Mouse (Mus musculus) forebrain, embryonic 16.5 days (tissue): ENCODE data around the gene Tmem59l. TPM values are rescaled to one million over a fixed set of nuclear protein-coding genes. Genes with fewer than 3 reads are reported as not detected.

ENCODE experiments used
- ATAC-seq: fragments of 200-750 bp; cut with Nextera tagmentation; 2 replicates; pipeline ENCODE4 v1.8.0; 2017; ENCODE audit warnings: mild to moderate bottlenecking, moderate library complexity
- H3K27ac ChIP-seq: fragments of 300-500 bp; sonication (generic); 2 replicates; pipeline ENCODE4 v1.5.1; 2014; ENCODE audit warnings: low read length, control low read depth
- H3K27me3 ChIP-seq: fragments of 300-500 bp; sonication (generic); replicated peaks from 2 replicates; pipeline ENCODE4 v1.6.1; 2014; ENCODE audit warnings: low read length; ENCODE audit not compliant: control insufficient read depth, insufficient read depth
- H3K36me3 ChIP-seq: fragments of 300-500 bp; sonication (generic); 2 replicates; pipeline ENCODE4 v1.6.1; 2014; ENCODE audit not compliant: control insufficient read depth, insufficient read depth
- H3K4me1 ChIP-seq: fragments of 300-500 bp; sonication (generic); replicated peaks from 2 replicates; pipeline ENCODE4 v1.6.1; 2014; ENCODE audit warnings: low read length; ENCODE audit not compliant: control insufficient read depth, insufficient read depth
- H3K4me2 ChIP-seq: fragments of 300-500 bp; sonication (generic); 2 replicates; pipeline ENCODE4 v1.6.1; 2014; ENCODE audit warnings: mild to moderate bottlenecking, low read length, control low read depth
- H3K4me3 ChIP-seq: fragments of 300-500 bp; sonication (generic); replicated peaks from 2 replicates; pipeline ENCODE4 v1.5.1; 2014; ENCODE audit warnings: mild to moderate bottlenecking, low read length, control low read depth
- H3K9ac ChIP-seq: fragments of 300-500 bp; sonication (generic); replicated peaks from 2 replicates; pipeline ENCODE4 v1.6.1; 2014; ENCODE audit warnings: low read depth, low read length, control low read depth
- H3K9me3 ChIP-seq: fragments of 300-500 bp; sonication (generic); 2 replicates; pipeline ENCODE4 v1.6.1; 2016; ENCODE audit warnings: low read length; ENCODE audit not compliant: control insufficient read depth
- WGBS: fragments of 180-500 bp; shearing (Covaris S2); extraction: QIAGEN DNeasy Blood & Tissue Kit; methylation state at CpG from one replicate; pipeline ENCODE4 v1.1.7; 2014; 5-methylcytosine and 5-hydroxymethylcytosine counted together
- polyA plus RNA-seq: library from polyadenylated mRNA; unstranded; fragments of >200 nt; fragmentation: Nextera tagmentation; extraction: Ambion mirVana; gene quantifications from 2 replicates; pipeline ENCODE4 v1.2.1, GENCODE M21; 2015

Tmem59l gene
- polyA plus RNA-seq, 1 experiment from 2014 or later, result 90.8 TPM

GRCm38 (mm10) chr8:70458462-70458861 is 28.7 kb downstream of the Tmem59l start:
- Histone ChIP-seq H3K36me3 (no peaks in the 10 kb centered on the region), H3K9ac (no peak overlapping the region), H3K4me1 (no peaks in the 10 kb centered on the region), H3K9me3 (no peaks in the 10 kb centered on the region), H3K27ac (no peak overlapping the region), H3K27me3 (no peaks in the 10 kb centered on the region), H3K4me2 (no peak overlapping the region), H3K4me3 (no peak overlapping the region)
- 81% methylated on average over 3 of the region's 3 CpGs for WGBS
- no peak for ATAC-seq

DNA sequence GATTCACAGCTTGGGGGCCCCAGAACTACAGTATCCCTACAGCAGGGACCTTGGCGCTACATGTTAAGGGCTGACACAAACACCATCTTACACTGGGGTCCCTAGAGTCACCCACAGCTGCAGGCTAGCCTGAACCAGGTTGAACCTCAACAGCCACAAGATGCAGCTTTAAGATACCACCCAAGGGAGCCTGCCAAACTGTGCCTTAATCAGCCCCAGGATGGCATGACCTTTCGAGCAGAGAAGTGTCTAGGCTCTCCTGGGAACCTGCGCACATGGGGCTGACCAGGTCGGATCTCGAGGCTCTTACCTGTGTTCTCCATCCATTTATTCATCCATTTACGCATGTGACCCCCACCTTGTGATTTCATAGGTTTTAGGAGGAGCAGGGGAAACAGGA is 29.3 kb downstream of the Tmem59l start:
- H3K27ac ChIP-seq, result no peak overlapping the region
- 93% methylated on average over 6 of the region's 6 CpGs for whole genome bisulfite sequencing

GRCm38 (mm10) chr8:70456996-70457395 is 30.2 kb downstream of the Tmem59l start:
- H3K4me1 ChIP-seq, result no peaks in the 10 kb centered on the region
- no peaks in the 10 kb centered on the region for H3K27me3 ChIP-seq
- H3K27ac ChIP-seq, result no peak overlapping the region
- no peaks in the 10 kb centered on the region for H3K9me3 ChIP-seq
- 79% methylated on average over 1 of the region's 1 CpGs for WGBS
- H3K4me3 ChIP-seq, result no peak overlapping the region
- H3K36me3 ChIP-seq, result no peaks in the 10 kb centered on the region
- ATAC-seq, result no peak
- H3K9ac ChIP-seq, result no peak overlapping the region
- H3K4me2 ChIP-seq, result no peak overlapping the region

More for the DNA sequence above, 29.3 kb downstream of the Tmem59l start:
- Histone ChIP-seq H3K9ac (no peak overlapping the region), H3K4me2 (no peak overlapping the region), H3K36me3 (no peaks in the 10 kb centered on the region), H3K9me3 (no peaks in the 10 kb centered on the region), H3K4me1 (no peaks in the 10 kb centered on the region), H3K27me3 (no peaks in the 10 kb centered on the region), H3K4me3 (no peak overlapping the region)
- no peak for ATAC-seq

- Histone ChIP-seq H3K27ac (no peak overlapping the region), H3K4me2 (no peak overlapping the region), H3K9ac (no peak overlapping the region), H3K4me1 (no peaks in the 10 kb centered on the region), H3K36me3 (no peaks in the 10 kb centered on the region), H3K9me3 (no peaks in the 10 kb centered on the region), H3K4me3 (no peak overlapping the region), H3K27me3 (no peaks in the 10 kb centered on the region)
- 95% methylated on average over 5 of the region's 5 CpGs for WGBS
- no peak for ATAC-seq
These were observed 33.3 kb downstream of the Tmem59l start for GRCm38 (mm10) chr8:70453852-70454251.

DNA sequence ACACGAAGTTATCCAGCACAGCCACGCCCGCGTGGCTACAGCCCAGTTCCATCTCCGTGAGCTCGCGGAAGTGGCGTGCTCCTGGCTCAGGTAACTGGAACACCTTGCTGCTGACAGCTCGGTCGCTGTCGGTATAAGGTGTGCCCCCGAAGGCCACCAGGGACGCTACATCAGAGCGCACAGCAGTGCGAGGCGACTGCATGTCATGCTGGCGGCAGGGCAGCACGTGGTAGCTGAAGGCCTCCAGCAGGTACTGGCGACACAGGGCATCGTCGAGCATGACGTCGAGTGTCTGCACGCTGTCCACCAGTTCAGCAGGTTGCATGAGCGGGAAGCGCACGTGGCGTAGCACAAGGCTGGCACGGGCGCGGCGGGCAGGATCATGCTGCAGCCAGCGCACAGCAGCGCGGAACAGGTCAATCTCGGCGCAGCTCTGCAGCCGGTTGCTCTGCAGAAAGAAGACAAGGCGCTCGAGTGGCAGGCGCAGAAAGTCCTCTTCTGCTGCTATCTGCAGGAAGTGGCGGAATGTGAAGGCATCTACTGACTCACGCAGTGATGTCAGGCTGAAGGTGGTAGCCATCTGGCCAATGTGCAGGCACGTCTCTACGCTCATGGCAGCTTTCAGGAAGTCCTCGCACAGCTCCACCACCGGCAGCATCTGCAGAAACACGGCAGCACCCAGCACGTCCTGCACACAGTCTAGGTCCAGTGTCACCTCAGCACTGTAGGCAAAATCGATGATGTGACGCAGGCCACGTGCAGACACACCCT is 34.8 kb downstream of the Tmem59l start:
- H3K9ac ChIP-seq, result no peak overlapping the region
- WGBS, result 67% methylated on average over 52 of the region's 52 CpGs
- peak; percentile 28; the same call in 1 of the 2 replicates for ATAC-seq
- H3K4me3 ChIP-seq, result no peak overlapping the region
- 0 out of 2 replicates have a peak, but pooled peaks cover 2% of the 10 kb centered on the region for H3K4me1 ChIP-seq
- no peak overlapping the region for H3K27ac ChIP-seq
- no peak overlapping the region for H3K4me2 ChIP-seq
- H3K27me3 ChIP-seq, result no peaks in the 10 kb centered on the region
- H3K9me3 ChIP-seq, result no peaks in the 10 kb centered on the region
- no peaks in the 10 kb centered on the region for H3K36me3 ChIP-seq

- no peaks in the 10 kb centered on the region for H3K9me3 ChIP-seq
- 0 out of 2 replicates have a peak, but pooled peaks cover 2% of the 10 kb centered on the region for H3K4me1 ChIP-seq
- no peak overlapping the region for H3K4me2 ChIP-seq
- H3K36me3 ChIP-seq, result no peaks in the 10 kb centered on the region
- H3K4me3 ChIP-seq, result no peak overlapping the region
- ATAC-seq, result peak; percentile 61
- no peak overlapping the region for H3K27ac ChIP-seq
- H3K9ac ChIP-seq, result no peak overlapping the region
- no peaks in the 10 kb centered on the region for H3K27me3 ChIP-seq
- 66% methylated on average over 19 of the region's 19 CpGs for WGBS
These were observed 39.3 kb downstream of the Tmem59l start for GRCm38 (mm10) chr8:70447639-70448420.

DNA sequence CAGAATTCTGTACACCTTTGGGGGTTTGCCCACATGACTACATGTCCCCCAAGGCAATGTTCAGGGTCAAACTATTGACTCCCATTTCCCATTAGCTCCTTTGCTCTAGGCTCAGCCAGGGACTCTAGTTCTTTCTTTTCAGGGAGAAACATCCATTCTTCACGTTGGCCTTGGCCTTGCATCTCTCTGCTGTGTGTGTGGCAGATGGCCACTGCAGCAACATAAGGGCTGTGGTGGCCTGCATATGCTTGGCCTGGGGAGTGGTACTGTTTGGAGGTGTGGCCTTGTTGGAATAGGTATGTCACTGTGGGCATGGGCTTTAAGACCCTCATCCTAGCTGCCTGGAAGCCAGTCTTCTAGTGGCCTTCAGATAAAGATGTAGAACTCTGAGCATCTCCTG is 41.2 kb downstream of the Tmem59l start:
- no peaks in the 10 kb centered on the region for H3K36me3 ChIP-seq
- H3K4me1 ChIP-seq, result 0 out of 2 replicates have a peak, but pooled peaks cover 2% of the 10 kb centered on the region
- ATAC-seq, result no peak
- H3K4me2 ChIP-seq, result no peak overlapping the region
- H3K9ac ChIP-seq, result no peak overlapping the region
- 73% methylated on average over 1 of the region's 1 CpGs for WGBS
- no peaks in the 10 kb centered on the region for H3K27me3 ChIP-seq
- no peak overlapping the region for H3K27ac ChIP-seq
- no peak overlapping the region for H3K4me3 ChIP-seq
- H3K9me3 ChIP-seq, result no peaks in the 10 kb centered on the region

- H3K9me3 ChIP-seq, result no peaks in the 10 kb centered on the region
- no peak for ATAC-seq
- no peak overlapping the region for H3K27ac ChIP-seq
- no peaks in the 10 kb centered on the region for H3K36me3 ChIP-seq
- no peak overlapping the region for H3K4me2 ChIP-seq
- H3K27me3 ChIP-seq, result no peaks in the 10 kb centered on the region
- peaks cover 12% of the 10 kb centered on the region for H3K4me1 ChIP-seq
- H3K9ac ChIP-seq, result no peak overlapping the region
- H3K4me3 ChIP-seq, result no peak overlapping the region
- 81% methylated on average over 4 of the region's 4 CpGs for WGBS
These were observed 43.8 kb downstream of the Tmem59l start for GRCm38 (mm10) chr8:70443326-70443725.

DNA sequence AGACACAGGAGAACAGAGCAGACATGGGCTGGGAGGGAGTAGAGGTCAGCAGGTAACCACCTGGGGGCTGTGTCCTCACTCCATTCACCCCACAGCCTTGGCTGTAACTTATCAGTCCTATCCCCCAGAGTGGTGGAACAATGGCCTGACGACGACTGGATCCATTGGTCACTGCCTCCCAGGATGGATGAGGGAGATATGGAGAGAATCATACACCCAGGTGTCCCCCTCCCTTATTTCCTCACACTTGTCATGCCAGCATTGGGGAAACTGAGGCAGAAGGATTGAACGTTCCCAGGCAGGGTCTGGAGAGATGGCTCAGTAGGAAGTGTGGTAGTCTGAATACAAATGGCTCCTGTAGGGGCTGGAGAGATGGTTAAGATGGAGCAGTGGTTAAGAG is 45.6 kb downstream of the Tmem59l start:
- no peak for ATAC-seq
- Histone ChIP-seq H3K27me3 (no peaks in the 10 kb centered on the region), H3K4me2 (no peak overlapping the region), H3K36me3 (no peaks in the 10 kb centered on the region), H3K4me3 (no peak overlapping the region), H3K9me3 (no peaks in the 10 kb centered on the region), H3K4me1 (peaks cover 19% of the 10 kb centered on the region), H3K27ac (no peak overlapping the region), H3K9ac (no peak overlapping the region)
- WGBS, result 74% methylated on average over 3 of the region's 3 CpGs
